Comparison of ENCODE assay signal across 8 mouse cellular contexts in the genomic region with DNA sequence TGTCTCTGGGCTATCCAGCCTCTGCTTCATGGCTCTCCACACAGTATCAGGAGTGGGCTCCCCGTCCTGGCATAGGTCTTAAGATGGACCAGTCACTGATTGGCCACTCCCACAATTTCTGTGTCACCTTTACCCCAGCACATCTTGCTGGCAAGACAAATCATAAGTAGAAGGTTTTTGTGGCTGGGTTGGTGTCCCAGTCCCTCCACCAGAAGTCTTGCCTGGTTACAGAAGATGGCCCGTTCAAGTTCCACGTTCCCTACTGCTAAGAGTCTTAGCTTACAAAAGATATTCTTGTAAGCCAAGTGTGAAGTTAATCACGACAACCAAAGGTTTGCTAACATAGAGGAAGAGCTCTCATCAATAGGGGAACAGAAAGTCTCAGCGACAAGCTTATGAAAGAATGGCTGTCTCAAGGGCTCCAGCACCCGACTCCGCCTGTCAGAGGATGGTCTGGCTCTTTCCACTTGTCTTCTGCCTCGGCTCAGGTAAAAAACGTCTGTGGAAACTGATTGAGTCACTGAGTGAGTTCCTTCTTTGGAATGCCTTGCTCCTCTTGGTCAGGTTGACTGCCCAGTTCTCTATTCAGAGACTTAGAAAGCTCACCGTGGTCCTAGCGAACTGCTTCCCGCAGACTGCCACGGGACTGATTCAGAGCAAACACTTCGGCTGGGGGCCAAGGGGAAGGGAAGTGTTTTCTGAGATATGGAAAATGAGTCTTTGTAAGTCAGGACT. TPM values are rescaled to one million over a fixed set of nuclear protein-coding genes. Genes with fewer than 3 reads are reported as not detected.
DNase-seq lines count a peak whose midpoint lies in the region; ATAC-seq and TF ChIP-seq lines count a peak whose summit lies in the region.
"Had no signal": no experiment of that assay in that cellular context is flagged by ENCODE, and none has a peak within 500 bp of the region (broad histone marks: within the 10 kb centered on the region; RNA-seq: fewer than 3 reads in every experiment).

A gene (plus strand): TSS at position 211 of the 735 bp plus-strand sequence.

- TF ChIP-seq POLR2A in CH12.LX (IDR thresholded peaks at IDR 0.05; ENCODE audit: low read depth, low read length), result peak; percentile 82
- no peak for TF ChIP-seq POLR2A in lung, adult 2 months (IDR thresholded peaks at IDR 0.05; ENCODE audit: borderline replicate concordance, extremely low read depth, low read depth, low read length)
- peak; percentile 3; the same call in 1 of the 2 replicates for TF ChIP-seq POLR2A in spleen, adult 2 months (IDR thresholded peaks at IDR 0.05; ENCODE audit: low read depth, low read length)

- peak; percentile 29; the same call in 1 of the 2 replicates for TF ChIP-seq EP300 in CH12.LX (IDR thresholded peaks at IDR 0.05; ENCODE audit: low read length)

- H3K27me3 ChIP-seq in CH12.LX (replicated peaks), result no peaks in the 10 kb centered on the region
- no peaks in the 10 kb centered on the region for H3K27me3 ChIP-seq in spleen, adult 2 months (ENCODE audit: control insufficient read depth, insufficient read depth, low read length)
- H3K27me3 ChIP-seq in hindbrain, embryonic 11.5 days (ENCODE audit: control insufficient read depth, insufficient read depth, low read length), result no peaks in the 10 kb centered on the region

- dilution Hi-C loops in CH12.LX (cut with MboI; ENCODE audit: extremely low pct_ligation_motif_present, extremely low pct_unique_long_range_greater_than_20kb, low sequenced_read_pairs), result no loop called here

- peak within 1 kb of the TSS; percentile 98 for H3K4me2 ChIP-seq in CH12.LX (ENCODE audit: insufficient read depth, low read depth, poor library complexity, severe bottlenecking)
- no peak within 1 kb of the TSS for H3K4me2 ChIP-seq in hindbrain, embryonic 11.5 days (replicated peaks; ENCODE audit: low read depth, low read length)

- H3K9ac ChIP-seq in CH12.LX (ENCODE audit: insufficient read depth, low read depth), result peak within 1 kb of the TSS; percentile 93
- no peak within 1 kb of the TSS for H3K9ac ChIP-seq in hindbrain, embryonic 11.5 days (ENCODE audit: low read depth, low read length)

- peak within 1 kb of the TSS; percentile 97 for H3K27ac ChIP-seq in CH12.LX (ENCODE audit: insufficient read depth, low read depth)
- peak within 1 kb of the TSS; percentile 97 for H3K27ac ChIP-seq in spleen, adult 2 months (ENCODE audit: insufficient read depth, low read length)
- no peak within 1 kb of the TSS for H3K27ac ChIP-seq in hindbrain, embryonic 11.5 days (ENCODE audit: low read depth, low read length)

- TF ChIP-seq CTCF in CH12.LX (conservative IDR thresholded peaks at IDR 0.05 in 1 of 2, IDR thresholded peaks at IDR 0.05 in 1 of 2; ENCODE audit: low read depth in 2 of 2, low read length in 2 of 2), result no peak
- TF ChIP-seq CTCF in lung, adult 2 months (IDR thresholded peaks at IDR 0.05; ENCODE audit: insufficient read depth, low read length), result no peak
- no peak for TF ChIP-seq CTCF in spleen, adult 2 months (IDR thresholded peaks at IDR 0.05; ENCODE audit: extremely low read depth, insufficient read depth, insufficient read length, insufficient replicate concordance)

- peaks cover 3 to 15% of the 10 kb centered on the region in 2 experiments for H3K36me3 ChIP-seq in CH12.LX (replicated peaks in 1 of 2; ENCODE audit: control insufficient read depth in 1 of 2, insufficient read depth in 1 of 2, low read length in 1 of 2)
- no peaks in the 10 kb centered on the region for H3K36me3 ChIP-seq in spleen, adult 2 months (ENCODE audit: control insufficient read depth, insufficient read depth, low read length)
- H3K36me3 ChIP-seq in hindbrain, embryonic 11.5 days (ENCODE audit: control insufficient read depth, insufficient read depth, low read length), result no peaks in the 10 kb centered on the region

- no peak for TF ChIP-seq RAD21 in CH12.LX (IDR thresholded peaks at IDR 0.05; ENCODE audit: low read depth, low read length)

- 50% methylated on average over 14 of the region's 14 CpGs for WGBS in lung, adult 2 months
- WGBS in spleen, adult 2 months, result 10% methylated on average over 14 of the region's 14 CpGs
- WGBS in hindbrain, embryonic 11.5 days, result 86% methylated on average over 14 of the region's 14 CpGs

- DNase-seq in CH12.LX (ENCODE audit: extremely low read depth), result peak; percentile 82
- peak; percentile 9 for DNase-seq in lung, adult 2 months
- peak; percentile 53 to 62 for DNase-seq in spleen, adult 2 months (ENCODE audit: low read depth in 1 of 2, low spot score in 2 of 2)
- DNase-seq in ovary, postnatal 14 days (ENCODE audit: low spot score), result no peak
- no peak for DNase-seq in ovary, postnatal 10 days (ENCODE audit: low spot score)
- no peak for DNase-seq in hindbrain, embryonic 11.5 days (ENCODE audit: low spot score)

- H3K9me3 ChIP-seq in CH12.LX (replicated peaks; ENCODE audit: low read length), result peaks cover 7% of the 10 kb centered on the region
- no peaks in the 10 kb centered on the region for H3K9me3 ChIP-seq in hindbrain, embryonic 11.5 days (ENCODE audit: control insufficient read depth, low read length)

- in situ Hi-C loops in CH12.LX (cut with MboI; ENCODE audit: low pct_ligation_motif_present, low pct_unique_long_range_greater_than_20kb, low sequenced_read_pairs), result loop anchor here (5.0 kb wide), 1 partner anchor 75 kb away; no protein-coding TSS in a partner anchor

- H3K4me3 ChIP-seq in CH12.LX (replicated peaks in 1 of 3; ENCODE audit: low read depth in 2 of 3, low read length in 2 of 3, poor library complexity in 1 of 3), result peak within 1 kb of the TSS; percentile 64 to 74 (median 70)
- peak within 1 kb of the TSS; percentile 24 for H3K4me3 ChIP-seq in lung, adult 2 months (replicated peaks; ENCODE audit: extremely low read depth, low read depth, low read length)
- peak within 1 kb of the TSS; percentile 73 for H3K4me3 ChIP-seq in spleen, adult 2 months (ENCODE audit: extremely low read depth, insufficient read depth, insufficient read length)
- no peak within 1 kb of the TSS for H3K4me3 ChIP-seq in hindbrain, embryonic 11.5 days (ENCODE audit: low read depth, low read length)

- H3K79me2 ChIP-seq in CH12.LX (replicated peaks; ENCODE audit: control insufficient read depth, extremely low read depth, insufficient read depth, poor library complexity, severe bottlenecking), result peaks cover 21% of the 10 kb centered on the region

- peaks cover 3 to 37% of the 10 kb centered on the region in 2 experiments; a peak in 3 of 4 replicates for H3K4me1 ChIP-seq in CH12.LX (ENCODE audit: control insufficient read depth in 1 of 2, insufficient read depth in 2 of 2)
- H3K4me1 ChIP-seq in lung, adult 2 months (ENCODE audit: control insufficient read depth, insufficient read depth, low read length), result no peaks in the 10 kb centered on the region
- H3K4me1 ChIP-seq in spleen, adult 2 months (ENCODE audit: control insufficient read depth, insufficient read depth, insufficient read length), result peaks cover 15% of the 10 kb centered on the region; the same call in 1 of the 2 replicates
- H3K4me1 ChIP-seq in hindbrain, embryonic 11.5 days (replicated peaks; ENCODE audit: control insufficient read depth, insufficient read depth, low read length), result no peaks in the 10 kb centered on the region

- ATAC-seq in granulocyte monocyte progenitor cell, adult 5-6 weeks (replicated peaks; ENCODE audit: poor library complexity, severe bottlenecking), result peak; percentile 87
- no peak for ATAC-seq in hindbrain, embryonic 11.5 days (ENCODE audit: low FRiP score)

TF ChIP-seq in CH12.LX, 34 proteins besides CTCF, POLR2A, EP300 and RAD21:
- TF ChIP-seq SIN3A (IDR thresholded peaks at IDR 0.05; ENCODE audit: low read length), result peak; percentile 19
- TF ChIP-seq TCF12 (IDR thresholded peaks at IDR 0.05; ENCODE audit: low read depth, low read length), result peak; percentile 47
- TF ChIP-seq ZMIZ1 (IDR thresholded peaks at IDR 0.05; ENCODE audit: low read depth, low read length), result peak; percentile 75; the same call in 1 of the 2 replicates
- TF ChIP-seq ELF1 (IDR thresholded peaks at IDR 0.05; ENCODE audit: low read depth, low read length), result no peak
- peak; percentile 85 for TF ChIP-seq TBP (conservative IDR thresholded peaks at IDR 0.05; ENCODE audit: low read depth, low read length)
- TF ChIP-seq JUN (IDR thresholded peaks at IDR 0.05; ENCODE audit: insufficient read depth, low read depth, low read length), result no peak
- peak; percentile 59 for TF ChIP-seq IRF4 (IDR thresholded peaks at IDR 0.05; ENCODE audit: low read depth, low read length)
- TF ChIP-seq UBTF (IDR thresholded peaks at IDR 0.05; ENCODE audit: low read depth, low read length), result peak; percentile 75; the same call in 1 of the 2 replicates
- TF ChIP-seq NELFE (IDR thresholded peaks at IDR 0.05; ENCODE audit: low read depth, low read length), result peak; percentile 75; the same call in 1 of the 2 replicates

RNA-seq across cellular contexts. Expression of the gene that starts here (rescaled TPM):
- total RNA-seq in CH12.LX (2012; rRNA removed), result 50.9 and 75.8 TPM in 2 replicates
- 172 and 180 TPM in 2 replicates for total RNA-seq in CH12.LX (2014; rRNA removed)
- 124 and 127 TPM in 2 replicates for polyA plus RNA-seq in CH12.LX (2012; ENCODE audit: insufficient read length, low read depth)
- total RNA-seq in granulocyte monocyte progenitor cell, adult 5-6 weeks (2014; fragmentation: Nextera tagmentation), result 1.9 and 4.8 TPM in 2 replicates
- 1.4 and 4.7 TPM in 2 replicates for total RNA-seq in granulocyte monocyte progenitor cell, adult 5-6 weeks (2017)
- 2.4 and 2.5 TPM in 2 replicates for polyA plus RNA-seq in lung, adult 2 months (2012; rRNA removed)
- 17.1 and 22.0 TPM in 2 replicates for polyA plus RNA-seq in spleen, adult 2 months (2012; rRNA removed)
- polyA plus RNA-seq in hindbrain, embryonic 11.5 days (2014; fragmentation: Nextera tagmentation; extraction: Ambion mirVana), result 0.11 TPM in 1 of 2 replicates, not detected in the other
- polyA plus RNA-seq: stomach, embryonic 14.5 days had no signal

Comparison
In these comparisons a context has a peak if more than half of its experiments do, and no peak if none do; other contexts are left out.
1. RNA of the gene that starts here (total RNA-seq): 50.9 to 180 TPM in CH12.LX; 1.4 to 4.8 TPM in granulocyte monocyte progenitor cell, adult 5-6 weeks; every median in the first group is over 4 times any median in the second.
2. DNase-seq: peak in CH12.LX (single experiment), lung, adult 2 months (single experiment) and spleen, adult 2 months (2 of 2); none in ovary, postnatal 14 days (single experiment), ovary, postnatal 10 days (single experiment) and hindbrain, embryonic 11.5 days (single experiment).